Mouse (Mus musculus) lung, embryonic 15.5 days (tissue): ENCODE data around the gene Phxr2. TPM values are rescaled to one million over a fixed set of nuclear protein-coding genes. Genes with fewer than 3 reads are reported as not detected.
"Not testable (repeated sequence)": the region's sequence is repeated elsewhere in the genome, so short reads cannot be mapped to it uniquely, and the experiment has no call there.

Experiments
- ATAC-seq: fragments of 200-750 bp; cut with Nextera tagmentation; 2 replicates; pipeline ENCODE4 v1.8.0; 2017; ENCODE audit warnings: moderate number of reproducible peaks, borderline replicate concordance; ENCODE audit not compliant: low FRiP score, low TSS enrichment; ENCODE audit errors: extremely low read depth
- H3K27ac ChIP-seq: fragments of 300-500 bp; sonication (generic); 2 replicates; pipeline ENCODE4 v1.5.1; 2015; ENCODE audit warnings: moderate library complexity, mild to moderate bottlenecking, inconsistent platforms
- H3K27me3 ChIP-seq: fragments of 300-500 bp; sonication (generic); 2 replicates; pipeline ENCODE4 v1.6.1; 2015; ENCODE audit warnings: inconsistent platforms
- H3K36me3 ChIP-seq: fragments of 300-500 bp; sonication (generic); 2 replicates; pipeline ENCODE4 v1.6.1; 2015; ENCODE audit warnings: inconsistent platforms
- H3K4me1 ChIP-seq: fragments of 300-500 bp; sonication (generic); 2 replicates; pipeline ENCODE4 v1.6.1; 2015; ENCODE audit warnings: inconsistent platforms
- H3K4me2 ChIP-seq: fragments of 300-500 bp; sonication (generic); 2 replicates; pipeline ENCODE4 v1.6.1; 2015; ENCODE audit warnings: inconsistent platforms, mild to moderate bottlenecking, moderate library complexity
- H3K4me3 ChIP-seq: fragments of 300-500 bp; sonication (generic); 2 replicates; pipeline ENCODE4 v1.5.1; 2015; ENCODE audit warnings: mild to moderate bottlenecking, inconsistent platforms
- H3K9ac ChIP-seq: fragments of 300-500 bp; sonication (generic); 2 replicates; pipeline ENCODE4 v1.6.1; 2015; ENCODE audit warnings: inconsistent platforms
- H3K9me3 ChIP-seq: fragments of 300-500 bp; sonication (generic); 2 replicates; pipeline ENCODE4 v1.6.1; 2016; ENCODE audit warnings: inconsistent platforms
- whole genome bisulfite sequencing: fragments of 180-500 bp; shearing (Covaris S2); methylation state at CpG from one replicate; pipeline ENCODE4 v1.1.7; 2015; 5-methylcytosine and 5-hydroxymethylcytosine counted together
- polyA plus RNA-seq: library from polyadenylated mRNA; unstranded; fragments of >200 nt; fragmentation: Nextera tagmentation; extraction: Ambion mirVana; gene quantifications from 2 replicates; pipeline ENCODE4 v1.2.1, GENCODE M21; 2015

Gene Phxr2
- polyA plus RNA-seq, 1 experiment from 2014 or later = not detected

GRCm38 (mm10) chr10:99157697-99158096, 31.6 kb upstream of the Phxr2 start:
- 86% methylated on average over 10 of the region's 10 CpGs for WGBS
- H3K4me1 ChIP-seq, H3K9ac ChIP-seq, H3K4me2 ChIP-seq, H3K27me3 ChIP-seq, H3K9me3 ChIP-seq, H3K27ac ChIP-seq, ATAC-seq, H3K4me3 ChIP-seq: not testable (repeated sequence)
- peaks cover 13% of the 10 kb centered on the region for H3K36me3 ChIP-seq

DNA sequence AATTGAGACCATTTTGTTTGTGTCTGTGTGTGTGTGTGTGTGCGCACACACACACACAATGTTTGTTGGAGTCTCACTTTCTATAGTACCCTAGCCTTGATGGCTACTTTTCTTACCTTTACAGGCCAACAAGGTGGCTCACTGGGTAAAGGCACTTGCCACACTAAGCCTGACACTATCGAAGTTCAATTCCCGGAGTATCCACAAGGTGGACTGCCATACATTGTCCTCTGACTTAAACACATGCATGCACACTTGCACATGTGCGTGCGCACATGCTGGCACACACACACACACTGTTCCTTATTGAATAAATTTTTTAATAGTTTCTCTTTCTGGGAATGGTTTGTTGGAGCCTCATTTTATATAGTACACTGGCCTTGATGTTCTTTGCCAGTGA, 30.7 kb upstream of the Phxr2 start:
- ATAC-seq = no peak
- Histone ChIP-seq H3K27ac (no peak overlapping the region), H3K27me3 (no peaks in the 10 kb centered on the region), H3K9me3 (no peaks in the 10 kb centered on the region), H3K4me1 (no peaks in the 10 kb centered on the region), H3K4me3 (no peak overlapping the region), H3K9ac (no peak overlapping the region), H3K36me3 (peaks cover 9% of the 10 kb centered on the region), H3K4me2 (no peak overlapping the region)
- 93% methylated on average over 5 of the region's 5 CpGs for WGBS

- Histone ChIP-seq H3K27me3 (no peaks in the 10 kb centered on the region), H3K4me1 (no peaks in the 10 kb centered on the region), H3K36me3 (peaks cover 3% of the 10 kb centered on the region; the same call in 1 of the 2 replicates), H3K9ac (no peak overlapping the region), H3K4me2 (no peak overlapping the region), H3K4me3 (no peak overlapping the region), H3K9me3 (no peaks in the 10 kb centered on the region), H3K27ac (no peak overlapping the region)
- WGBS = 74% methylated on average over 8 of the region's 8 CpGs
- no peak for ATAC-seq
Observed at GRCm38 (mm10) chr10:99154635-99155034, 28.5 kb upstream of the Phxr2 start.

- WGBS = 89% methylated on average over 6 of the region's 6 CpGs
- peaks cover 3% of the 10 kb centered on the region; the same call in 1 of the 2 replicates for H3K36me3 ChIP-seq
- H3K9ac ChIP-seq = no peak overlapping the region
- no peaks in the 10 kb centered on the region for H3K9me3 ChIP-seq
- H3K4me1 ChIP-seq = no peaks in the 10 kb centered on the region
- ATAC-seq = no peak
- no peak overlapping the region for H3K27ac ChIP-seq
- no peak overlapping the region for H3K4me2 ChIP-seq
- H3K27me3 ChIP-seq = no peaks in the 10 kb centered on the region
- H3K4me3 ChIP-seq = no peak overlapping the region
Observed at GRCm38 (mm10) chr10:99152063-99152462, 25.9 kb upstream of the Phxr2 start.

DNA sequence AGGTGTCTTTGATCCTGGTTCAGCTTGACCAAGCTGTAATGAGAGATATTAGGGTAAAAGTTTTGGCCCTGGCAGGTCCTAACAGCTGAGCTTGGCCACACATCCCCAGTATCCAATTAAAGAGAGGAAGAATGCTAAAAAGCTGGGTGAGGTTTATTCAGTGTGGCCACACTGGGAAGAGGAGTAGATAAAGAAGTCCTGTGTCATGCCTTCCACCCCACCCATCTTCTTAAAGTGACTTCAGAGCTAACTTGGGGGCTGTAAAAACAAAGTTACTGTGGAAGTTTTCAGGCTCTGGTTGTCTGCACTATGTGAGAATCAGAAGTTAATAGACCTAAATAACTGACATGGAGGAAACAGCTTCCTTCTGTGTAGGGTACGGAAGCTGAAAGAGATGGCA, 25.5 kb upstream of the Phxr2 start:
- Histone ChIP-seq H3K4me3 (no peak overlapping the region), H3K36me3 (peaks cover 3% of the 10 kb centered on the region; the same call in 1 of the 2 replicates), H3K27ac (no peak overlapping the region), H3K9me3 (no peaks in the 10 kb centered on the region), H3K4me1 (no peaks in the 10 kb centered on the region), H3K9ac (no peak overlapping the region), H3K27me3 (no peaks in the 10 kb centered on the region), H3K4me2 (no peak overlapping the region)
- WGBS = 100% methylated on average over 1 of the region's 1 CpGs
- ATAC-seq = no peak

- Histone ChIP-seq H3K4me1 (no peaks in the 10 kb centered on the region), H3K9ac (no peak overlapping the region), H3K4me2 (no peak overlapping the region), H3K27ac (no peak overlapping the region), H3K9me3 (no peaks in the 10 kb centered on the region), H3K36me3 (no peaks in the 10 kb centered on the region), H3K27me3 (no peaks in the 10 kb centered on the region), H3K4me3 (no peak overlapping the region)
- WGBS = 93% methylated on average over 6 of the region's 6 CpGs
- ATAC-seq = no peak
Observed at GRCm38 (mm10) chr10:99150016-99150415, 23.9 kb upstream of the Phxr2 start.

DNA sequence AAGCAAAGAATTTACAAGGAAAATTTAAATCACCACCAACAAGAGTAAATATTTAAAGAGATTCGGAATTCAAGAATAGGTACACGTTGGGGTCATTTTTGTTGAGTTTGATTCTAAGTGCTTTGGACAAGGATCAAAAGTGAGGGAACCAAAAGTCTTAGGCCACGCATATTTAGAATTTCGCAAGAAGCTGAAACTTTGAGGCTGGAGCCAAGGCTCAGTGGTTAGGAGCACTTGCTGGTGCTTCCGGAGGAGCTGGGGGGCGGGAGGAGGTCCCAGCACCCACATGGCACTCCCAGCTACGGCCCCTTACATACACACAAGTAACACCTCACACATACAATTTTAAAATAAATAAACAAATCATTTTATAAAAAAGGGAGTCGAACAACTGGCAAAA, 20.5 kb upstream of the Phxr2 start:
- 70% methylated on average over 8 of the region's 8 CpGs for WGBS
- no peak for ATAC-seq
- Histone ChIP-seq H3K27ac (no peak overlapping the region), H3K9ac (no peak overlapping the region), H3K36me3 (no peaks in the 10 kb centered on the region), H3K4me3 (no peak overlapping the region), H3K9me3 (no peaks in the 10 kb centered on the region), H3K4me2 (no peak overlapping the region), H3K4me1 (no peaks in the 10 kb centered on the region), H3K27me3 (no peaks in the 10 kb centered on the region)

DNA sequence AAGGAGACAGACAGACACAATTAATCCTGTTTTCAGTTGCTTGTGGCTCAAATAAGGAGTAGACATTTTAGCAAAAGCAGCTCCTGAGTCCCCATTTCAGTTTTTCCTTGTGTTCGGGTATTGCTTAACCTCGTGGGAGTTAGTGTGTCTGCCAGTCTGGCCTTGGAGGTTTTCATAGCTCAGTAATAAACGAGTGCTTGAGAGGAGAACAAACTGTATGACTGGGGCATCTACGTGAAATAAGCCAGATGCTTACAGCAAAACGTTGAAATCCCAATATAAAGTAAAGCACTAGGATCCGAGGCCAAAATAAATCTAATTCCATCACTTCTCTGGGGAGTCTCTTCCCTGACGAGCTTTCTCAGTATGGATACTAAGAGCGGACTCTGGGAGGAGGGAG, 19.5 kb upstream of the Phxr2 start:
- 72% methylated on average over 8 of the region's 8 CpGs for WGBS
- Histone ChIP-seq H3K36me3 (no peaks in the 10 kb centered on the region), H3K4me1 (no peaks in the 10 kb centered on the region), H3K9me3 (no peaks in the 10 kb centered on the region), H3K27ac (no peak overlapping the region), H3K4me3 (no peak overlapping the region), H3K9ac (no peak overlapping the region), H3K27me3 (no peaks in the 10 kb centered on the region), H3K4me2 (no peak overlapping the region)
- no peak for ATAC-seq

GRCm38 (mm10) chr10:99136337-99136736, 10.2 kb upstream of the Phxr2 start:
- H3K9ac ChIP-seq = no peak overlapping the region
- H3K4me1 ChIP-seq = peaks cover 4% of the 10 kb centered on the region; the same call in 1 of the 2 replicates
- no peaks in the 10 kb centered on the region for H3K27me3 ChIP-seq
- H3K36me3 ChIP-seq = peaks cover 9% of the 10 kb centered on the region; the same call in 1 of the 2 replicates
- H3K27ac ChIP-seq = no peak overlapping the region
- H3K9me3 ChIP-seq = no peaks in the 10 kb centered on the region
- H3K4me3 ChIP-seq = no peak overlapping the region
- 44% methylated on average over 5 of the region's 5 CpGs for WGBS
- ATAC-seq = no peak
- no peak overlapping the region for H3K4me2 ChIP-seq

DNA sequence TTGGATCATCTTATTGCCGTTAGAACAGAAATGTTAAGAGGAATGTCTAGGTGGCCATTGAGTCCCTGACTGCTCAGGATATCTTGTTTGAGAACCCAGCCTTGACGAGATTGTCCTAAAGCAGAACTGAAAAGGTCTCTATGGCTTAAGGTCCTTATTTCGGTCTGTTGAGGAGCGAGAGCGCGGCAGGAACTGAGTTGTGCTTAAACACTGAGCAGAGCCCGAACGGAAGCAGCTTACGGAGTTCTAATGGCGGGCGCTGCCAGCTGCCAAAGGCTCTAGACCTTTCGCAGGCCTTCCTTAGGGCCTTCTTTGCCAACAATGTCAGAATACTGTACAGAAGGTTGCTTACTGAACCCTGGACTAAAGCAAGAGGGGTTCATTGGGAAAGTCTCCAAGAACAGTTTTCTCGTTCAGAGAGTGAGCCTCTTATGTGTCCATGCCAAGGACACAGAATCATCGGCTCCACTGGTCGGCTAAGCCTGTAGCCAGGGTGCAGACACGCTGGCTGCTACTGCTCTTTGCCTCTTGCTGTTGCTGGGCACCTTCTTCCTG, 7.3 kb upstream of the Phxr2 start:
- no peaks in the 10 kb centered on the region for H3K27me3 ChIP-seq
- H3K9ac ChIP-seq = no peak overlapping the region
- peaks cover 4% of the 10 kb centered on the region; the same call in 1 of the 2 replicates for H3K36me3 ChIP-seq
- no peak overlapping the region for H3K4me2 ChIP-seq
- ATAC-seq = no peak
- H3K4me1 ChIP-seq = peaks cover 8% of the 10 kb centered on the region; the same call in 1 of the 2 replicates
- WGBS = 92% methylated on average over 16 of the region's 16 CpGs
- no peaks in the 10 kb centered on the region for H3K9me3 ChIP-seq
- no peak overlapping the region for H3K27ac ChIP-seq
- H3K4me3 ChIP-seq = no peak overlapping the region

- Histone ChIP-seq H3K4me2 (no peak overlapping the region), H3K27ac (no peak overlapping the region), H3K27me3 (no peaks in the 10 kb centered on the region), H3K4me3 (no peak overlapping the region), H3K9me3 (no peaks in the 10 kb centered on the region), H3K9ac (no peak overlapping the region), H3K36me3 (peaks cover 4% of the 10 kb centered on the region; the same call in 1 of the 2 replicates), H3K4me1 (peaks cover 8% of the 10 kb centered on the region; the same call in 1 of the 2 replicates)
- 85% methylated on average over 11 of the region's 11 CpGs for WGBS
- ATAC-seq = no peak
Observed at GRCm38 (mm10) chr10:99132595-99133272, 6.6 kb upstream of the Phxr2 start.

GRCm38 (mm10) chr10:99132189-99132588, 6.1 kb upstream of the Phxr2 start:
- ATAC-seq = no peak
- Histone ChIP-seq H3K9me3 (no peaks in the 10 kb centered on the region), H3K27me3 (no peaks in the 10 kb centered on the region), H3K4me2 (no peak overlapping the region), H3K4me3 (no peak overlapping the region), H3K27ac (no peak overlapping the region), H3K9ac (no peak overlapping the region), H3K36me3 (peaks cover 4% of the 10 kb centered on the region; the same call in 1 of the 2 replicates), H3K4me1 (peaks cover 8% of the 10 kb centered on the region; the same call in 1 of the 2 replicates)
- WGBS = 69% methylated on average over 6 of the region's 6 CpGs
